Mouse (Mus musculus): ENCODE results near the gene Tspan8. TPM values are rescaled to one million over a fixed set of nuclear protein-coding genes. Genes with fewer than 3 reads are reported as not detected.

Tspan8 gene
- polyA plus RNA-seq, 1 experiment from 2014 or later, result 106 TPM

DNA sequence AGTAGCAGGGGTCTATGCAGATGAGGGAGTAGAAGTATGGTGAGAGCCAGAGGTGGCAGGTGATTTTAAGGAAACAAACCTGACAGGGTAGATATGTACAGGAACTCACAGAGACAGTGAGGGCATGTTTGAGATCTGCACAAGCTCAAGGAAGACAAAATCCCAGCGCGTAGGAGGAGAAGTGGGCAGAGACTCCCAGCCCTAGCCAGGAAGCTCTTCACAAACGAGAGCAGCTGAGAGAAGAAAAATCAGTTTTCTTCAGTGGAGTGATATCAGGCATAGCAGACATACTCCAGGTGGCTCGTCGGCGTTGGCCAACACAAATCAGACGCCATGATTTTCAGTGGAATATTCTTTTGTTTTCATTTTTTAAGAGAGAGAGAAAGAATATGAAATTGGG, 8.7 kb downstream of the Tspan8 start:
- Histone ChIP-seq H3K9me3 (replicated peaks; ENCODE audit: low read length) (no peaks in the 10 kb centered on the region), H3K9ac (ENCODE audit: low read depth, low read length) (no peak overlapping the region), H3K4me2 (ENCODE audit: low read length) (no peak overlapping the region), H3K27ac (no peak overlapping the region), H3K4me3 (replicated peaks; ENCODE audit: low read depth, low read length) (no peak overlapping the region), H3K4me1 (replicated peaks; ENCODE audit: insufficient read depth, low read length) (no peaks in the 10 kb centered on the region), H3K27me3 (ENCODE audit: insufficient read depth, low read length) (no peaks in the 10 kb centered on the region), H3K36me3 (ENCODE audit: insufficient read depth, low read length) (no peaks in the 10 kb centered on the region)
- WGBS, result 73% methylated on average over 7 of the region's 7 CpGs
- TF ChIP-seq CTCF (IDR thresholded peaks at IDR 0.05; ENCODE audit: low read depth), result no peak
- ATAC-seq (replicated peaks; ENCODE audit: low FRiP score, low read depth), result no peak
- no peak for DNase-seq (ENCODE audit: low spot score)

GRCm38 (mm10) chr10:115828872-115829271, 12.2 kb downstream of the Tspan8 start:
- Histone ChIP-seq H3K4me3 (replicated peaks; ENCODE audit: low read depth, low read length) (no peak overlapping the region), H3K4me1 (replicated peaks; ENCODE audit: insufficient read depth, low read length) (no peaks in the 10 kb centered on the region), H3K36me3 (ENCODE audit: insufficient read depth, low read length) (no peaks in the 10 kb centered on the region), H3K27ac (no peak overlapping the region), H3K27me3 (ENCODE audit: insufficient read depth, low read length) (no peaks in the 10 kb centered on the region), H3K9me3 (replicated peaks; ENCODE audit: low read length) (no peaks in the 10 kb centered on the region), H3K9ac (ENCODE audit: low read depth, low read length) (no peak overlapping the region), H3K4me2 (ENCODE audit: low read length) (no peak overlapping the region)
- no peak for TF ChIP-seq CTCF (IDR thresholded peaks at IDR 0.05; ENCODE audit: low read depth)
- no peak for ATAC-seq (replicated peaks; ENCODE audit: low FRiP score, low read depth)
- DNase-seq (ENCODE audit: low spot score), result no peak
- WGBS, result 75% methylated on average over 5 of the region's 5 CpGs

DNA sequence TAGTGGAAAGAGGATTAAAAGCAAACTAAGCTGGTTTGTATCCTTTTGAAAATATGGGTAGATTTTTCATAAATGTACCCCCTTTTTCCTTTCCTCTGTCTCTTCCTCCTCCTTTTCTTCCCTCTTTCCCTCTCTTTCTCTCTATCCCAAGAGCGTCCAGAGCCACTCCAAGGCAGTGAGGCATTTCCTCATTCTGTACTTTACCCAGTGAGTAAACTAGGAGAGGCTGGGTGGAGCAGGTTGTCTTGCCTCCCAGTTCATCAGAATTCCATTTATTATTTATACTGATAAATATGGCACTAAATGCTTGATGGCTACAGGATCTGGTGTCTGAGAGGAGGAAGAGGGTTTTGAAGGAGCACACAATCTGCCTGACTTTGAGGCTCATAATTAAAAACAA, 13.1 kb downstream of the Tspan8 start:
- Histone ChIP-seq H3K27ac (no peak overlapping the region), H3K9me3 (replicated peaks; ENCODE audit: low read length) (no peaks in the 10 kb centered on the region), H3K4me1 (replicated peaks; ENCODE audit: insufficient read depth, low read length) (no peaks in the 10 kb centered on the region), H3K4me3 (replicated peaks; ENCODE audit: low read depth, low read length) (no peak overlapping the region), H3K4me2 (ENCODE audit: low read length) (no peak overlapping the region), H3K27me3 (ENCODE audit: insufficient read depth, low read length) (no peaks in the 10 kb centered on the region), H3K36me3 (ENCODE audit: insufficient read depth, low read length) (no peaks in the 10 kb centered on the region), H3K9ac (ENCODE audit: low read depth, low read length) (no peak overlapping the region)
- DNase-seq (ENCODE audit: low spot score) (no peak), ATAC-seq (replicated peaks; ENCODE audit: low FRiP score, low read depth) (no peak)
- TF ChIP-seq CTCF (IDR thresholded peaks at IDR 0.05; ENCODE audit: low read depth), result no peak
- WGBS, result 59% methylated on average over 1 of the region's 1 CpGs

DNA sequence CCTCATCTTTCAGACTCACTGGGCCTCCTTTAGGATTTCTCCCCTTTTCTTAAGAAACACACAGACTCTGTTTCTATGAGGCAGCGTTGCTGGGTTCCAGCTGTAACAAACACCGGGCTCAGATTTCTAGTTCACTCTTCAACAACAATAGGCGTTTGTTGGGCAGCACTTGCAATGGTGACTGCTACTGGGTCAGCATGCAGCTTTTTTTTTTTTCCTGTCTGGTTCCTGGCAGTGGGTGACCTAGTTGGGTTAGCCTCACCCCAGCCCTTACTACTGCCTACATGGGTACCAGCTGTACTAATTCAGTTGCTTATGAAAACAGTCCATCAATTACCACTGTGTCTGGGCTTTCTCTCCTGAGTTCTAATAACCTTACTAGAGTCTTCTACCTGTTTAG, 14.1 kb downstream of the Tspan8 start:
- ATAC-seq (replicated peaks; ENCODE audit: low FRiP score, low read depth), result no peak
- H3K4me3 ChIP-seq (replicated peaks; ENCODE audit: low read depth, low read length), result no peak overlapping the region
- no peak for DNase-seq (ENCODE audit: low spot score)
- no peak overlapping the region for H3K27ac ChIP-seq
- H3K36me3 ChIP-seq (ENCODE audit: insufficient read depth, low read length), result no peaks in the 10 kb centered on the region
- TF ChIP-seq CTCF (IDR thresholded peaks at IDR 0.05; ENCODE audit: low read depth), result no peak
- H3K4me1 ChIP-seq (replicated peaks; ENCODE audit: insufficient read depth, low read length), result no peaks in the 10 kb centered on the region
- H3K4me2 ChIP-seq (ENCODE audit: low read length), result no peak overlapping the region
- H3K9ac ChIP-seq (ENCODE audit: low read depth, low read length), result no peak overlapping the region
- 55% methylated on average over 3 of the region's 3 CpGs for WGBS
- H3K9me3 ChIP-seq (replicated peaks; ENCODE audit: low read length), result no peaks in the 10 kb centered on the region
- no peaks in the 10 kb centered on the region for H3K27me3 ChIP-seq (ENCODE audit: insufficient read depth, low read length)

GRCm38 (mm10) chr10:115834017-115834416, 17.4 kb downstream of the Tspan8 start:
- no peak for DNase-seq (ENCODE audit: low spot score)
- ATAC-seq (replicated peaks; ENCODE audit: low FRiP score, low read depth), result no peak
- no peaks in the 10 kb centered on the region for H3K4me1 ChIP-seq (replicated peaks; ENCODE audit: insufficient read depth, low read length)
- no peak overlapping the region for H3K27ac ChIP-seq
- no peak overlapping the region for H3K9ac ChIP-seq (ENCODE audit: low read depth, low read length)
- H3K9me3 ChIP-seq (replicated peaks; ENCODE audit: low read length), result no peaks in the 10 kb centered on the region
- H3K27me3 ChIP-seq (ENCODE audit: insufficient read depth, low read length), result no peaks in the 10 kb centered on the region
- no peaks in the 10 kb centered on the region for H3K36me3 ChIP-seq (ENCODE audit: insufficient read depth, low read length)
- no peak for TF ChIP-seq CTCF (IDR thresholded peaks at IDR 0.05; ENCODE audit: low read depth)
- no peak overlapping the region for H3K4me2 ChIP-seq (ENCODE audit: low read length)
- WGBS, result 69% methylated on average over 6 of the region's 6 CpGs
- no peak overlapping the region for H3K4me3 ChIP-seq (replicated peaks; ENCODE audit: low read depth, low read length)

GRCm38 (mm10) chr10:115846930-115847329, 30.3 kb downstream of the Tspan8 start:
- Histone ChIP-seq H3K9me3 (replicated peaks; ENCODE audit: low read length) (no peaks in the 10 kb centered on the region), H3K4me1 (replicated peaks; ENCODE audit: insufficient read depth, low read length) (no peaks in the 10 kb centered on the region), H3K4me3 (replicated peaks; ENCODE audit: low read depth, low read length) (no peak overlapping the region), H3K36me3 (ENCODE audit: insufficient read depth, low read length) (no peaks in the 10 kb centered on the region), H3K27ac (no peak overlapping the region), H3K4me2 (ENCODE audit: low read length) (0 out of 2 replicates have a peak overlapping the region, but pooled peaks have one; percentile 23), H3K27me3 (ENCODE audit: insufficient read depth, low read length) (no peaks in the 10 kb centered on the region), H3K9ac (ENCODE audit: low read depth, low read length) (no peak overlapping the region)
- no peak for TF ChIP-seq CTCF (IDR thresholded peaks at IDR 0.05; ENCODE audit: low read depth)
- ATAC-seq (replicated peaks; ENCODE audit: low FRiP score, low read depth), result no peak
- WGBS, result 34% methylated on average over 18 of the region's 18 CpGs
- peak; percentile 8 for DNase-seq (ENCODE audit: low spot score)

- H3K4me1 ChIP-seq (replicated peaks; ENCODE audit: insufficient read depth, low read length), result no peaks in the 10 kb centered on the region
- TF ChIP-seq CTCF (IDR thresholded peaks at IDR 0.05; ENCODE audit: low read depth), result no peak
- ATAC-seq (replicated peaks; ENCODE audit: low FRiP score, low read depth) (no peak), DNase-seq (ENCODE audit: low spot score) (no peak)
- H3K9ac ChIP-seq (ENCODE audit: low read depth, low read length), result no peak overlapping the region
- no peak overlapping the region for H3K4me2 ChIP-seq (ENCODE audit: low read length)
- no peaks in the 10 kb centered on the region for H3K9me3 ChIP-seq (replicated peaks; ENCODE audit: low read length)
- WGBS, result 78% methylated on average over 1 of the region's 1 CpGs
- H3K27ac ChIP-seq, result no peak overlapping the region
- H3K4me3 ChIP-seq (replicated peaks; ENCODE audit: low read depth, low read length), result no peak overlapping the region
- no peaks in the 10 kb centered on the region for H3K27me3 ChIP-seq (ENCODE audit: insufficient read depth, low read length)
- H3K36me3 ChIP-seq (ENCODE audit: insufficient read depth, low read length), result no peaks in the 10 kb centered on the region
These were observed 31.9 kb downstream of the Tspan8 start for GRCm38 (mm10) chr10:115848511-115848910.
